Mouse (Mus musculus) MEL (cell line): ENCODE results near the gene Ppib. TPM values are rescaled to one million over a fixed set of nuclear protein-coding genes. Genes with fewer than 3 reads are reported as not detected.

ENCODE experiments used
- DNase-seq: peaks from one replicate; pipeline ENCODE4 v3.0.0; 2011; ENCODE audit warnings: low read depth, low spot score
- H3K27ac ChIP-seq: 2 replicates; pipeline ENCODE4 v1.5.1; 2012; ENCODE audit warnings: low read depth, mild to moderate bottlenecking, control low read depth, low read length, moderate library complexity; ENCODE audit not compliant: control insufficient read depth
- H3K27me3 ChIP-seq, 2 experiments: fragments of 150-350 bp in 1 of 2; sonication (generic) in 1 of 2; 2 replicates each; pipeline ENCODE4 v1.6.1; 2012; ENCODE audit warnings: low read length in 2 of 2, mild to moderate bottlenecking in 2 of 2, improper control_type of control experiment in 1 of 2, moderate library complexity in 1 of 2; ENCODE audit not compliant: insufficient read depth in 2 of 2, control insufficient read depth in 1 of 2
- H3K36me3 ChIP-seq, 2 experiments: 2 replicates each; pipeline ENCODE4 v1.6.1; 2012 to 2014; ENCODE audit warnings: low read length in 2 of 2, improper control_type of control experiment in 1 of 2, inconsistent platforms in 1 of 2, mild to moderate bottlenecking in 1 of 2; ENCODE audit not compliant: insufficient read depth in 2 of 2, control insufficient read depth in 1 of 2
- H3K4me1 ChIP-seq, 2 experiments: fragments of 150-350 bp in 1 of 2; sonication (generic) in 1 of 2; 2 replicates each; pipeline ENCODE4 v1.6.1; 2012; ENCODE audit warnings: low read length in 2 of 2, improper control_type of control experiment in 1 of 2, mild to moderate bottlenecking in 1 of 2; ENCODE audit not compliant: insufficient read depth in 2 of 2, control insufficient read depth in 1 of 2
- H3K4me3 ChIP-seq, 2 experiments: fragments of 150-350 bp in 1 of 2; sonication (generic) in 1 of 2; 2 replicates each; pipeline ENCODE4 v1.5.1; 2012; ENCODE audit warnings: low read depth in 2 of 2, low read length in 2 of 2, mild to moderate bottlenecking in 2 of 2, moderate library complexity in 2 of 2, control low read depth in 1 of 2, improper control_type of control experiment in 1 of 2; ENCODE audit not compliant: control insufficient read depth in 1 of 2, insufficient read depth in 1 of 2
- H3K79me2 ChIP-seq: 2 replicates; pipeline ENCODE4 v1.6.1; 2012; ENCODE audit warnings: mild to moderate bottlenecking, low read length, moderate library complexity; ENCODE audit not compliant: control insufficient read depth, poor library complexity, insufficient read depth
- H3K9ac ChIP-seq: 2 replicates; pipeline ENCODE4 v1.6.1; 2012; ENCODE audit warnings: low read depth, mild to moderate bottlenecking, control low read depth, low read length, moderate library complexity; ENCODE audit not compliant: control insufficient read depth, poor library complexity, severe bottlenecking
- H3K9me3 ChIP-seq: fragments of 150-350 bp; sonication (generic); replicated peaks from 2 replicates; pipeline ENCODE4 v1.6.1; 2012; ENCODE audit warnings: mild to moderate bottlenecking, low read length, improper control_type of control experiment, moderate library complexity; ENCODE audit not compliant: insufficient read depth
- BHLHE40 ChIP-seq: IDR thresholded peaks from 2 replicates; pipeline ENCODE4 v1.6.1; 2012; ENCODE audit warnings: low read depth, mild to moderate bottlenecking, inconsistent platforms, low read length, improper control_type of control experiment, borderline replicate concordance
- CHD2 ChIP-seq: IDR thresholded peaks from 2 replicates; pipeline ENCODE4 v1.6.1; 2011; ENCODE audit warnings: low read length, improper control_type of control experiment
- E2F4 ChIP-seq: IDR thresholded peaks from 2 replicates; pipeline ENCODE4 v1.6.1; 2011; ENCODE audit warnings: low read depth, low read length, improper control_type of control experiment, borderline replicate concordance
- ELF1 ChIP-seq: IDR thresholded peaks from 2 replicates; pipeline ENCODE4 v1.6.1; 2014; ENCODE audit warnings: low read depth, mild to moderate bottlenecking, inconsistent platforms, low read length, improper control_type of control experiment, moderate library complexity
- ETS1 ChIP-seq: IDR thresholded peaks from 2 replicates; pipeline ENCODE4 v1.6.1; 2012; ENCODE audit warnings: low read depth, mild to moderate bottlenecking, inconsistent platforms, low read length, improper control_type of control experiment, moderate library complexity
- GABPA ChIP-seq: IDR thresholded peaks from 2 replicates; pipeline ENCODE4 v1.6.1; 2012; ENCODE audit warnings: low read depth, mild to moderate bottlenecking, inconsistent platforms, low read length, improper control_type of control experiment, moderate library complexity
- HCFC1 ChIP-seq: IDR thresholded peaks from 2 replicates; pipeline ENCODE4 v1.6.1; 2012; ENCODE audit warnings: low read depth, mild to moderate bottlenecking, inconsistent platforms, low read length, improper control_type of control experiment, moderate library complexity
- MAFK ChIP-seq: IDR thresholded peaks from 2 replicates; pipeline ENCODE4 v1.6.1; 2011; ENCODE audit warnings: low read depth, mild to moderate bottlenecking, low read length, improper control_type of control experiment, borderline replicate concordance
- MAZ ChIP-seq: IDR thresholded peaks from 2 replicates; pipeline ENCODE4 v1.6.1; 2012; ENCODE audit warnings: low read depth, mild to moderate bottlenecking, inconsistent platforms, low read length, improper control_type of control experiment
- MYB ChIP-seq: IDR thresholded peaks from 2 replicates; pipeline ENCODE4 v1.6.1; 2011; ENCODE audit warnings: mild to moderate bottlenecking, low read depth, low read length, improper control_type of control experiment
- NELFE ChIP-seq: IDR thresholded peaks from 2 replicates; pipeline ENCODE4 v1.6.1; 2011; ENCODE audit warnings: low read depth, low read length, improper control_type of control experiment
- POLR2AphosphoS2 ChIP-seq: IDR thresholded peaks from 2 replicates; pipeline ENCODE4 v1.6.1; 2011; ENCODE audit warnings: low read length, improper control_type of control experiment
- POLR2AphosphoS5 ChIP-seq: IDR thresholded peaks from 2 replicates; pipeline ENCODE4 v1.6.1; 2012; ENCODE audit warnings: low read depth, borderline replicate concordance, mild to moderate bottlenecking, inconsistent platforms, low read length, moderate library complexity, mixed read lengths
- RCOR1 ChIP-seq: IDR thresholded peaks from 2 replicates; pipeline ENCODE4 v1.6.1; 2012; ENCODE audit warnings: low read depth, mild to moderate bottlenecking, inconsistent platforms, low read length, improper control_type of control experiment
- SIN3A ChIP-seq: IDR thresholded peaks from 2 replicates; pipeline ENCODE4 v1.6.1; 2012; ENCODE audit warnings: low read length, improper control_type of control experiment, inconsistent platforms
- SMC3 ChIP-seq: IDR thresholded peaks from 2 replicates; pipeline ENCODE4 v1.6.1; 2011; ENCODE audit warnings: low read depth, low read length, improper control_type of control experiment
- TAL1 ChIP-seq: IDR thresholded peaks from 2 replicates; pipeline ENCODE4 v1.6.1; 2012; ENCODE audit warnings: mild to moderate bottlenecking, inconsistent platforms, low read length, moderate library complexity, mixed read lengths
- TBP ChIP-seq: IDR thresholded peaks from 2 replicates; pipeline ENCODE4 v1.8.0; 2011; ENCODE audit warnings: low read depth, low read length, improper control_type of control experiment
- TCF12 ChIP-seq: IDR thresholded peaks from 2 replicates; pipeline ENCODE4 v1.6.1; 2014; ENCODE audit warnings: low read depth, mild to moderate bottlenecking, inconsistent platforms, low read length, improper control_type of control experiment, moderate library complexity
- USF1 ChIP-seq: IDR thresholded peaks from 2 replicates; pipeline ENCODE4 v1.6.1; 2014; ENCODE audit warnings: low read depth, mild to moderate bottlenecking, inconsistent platforms, low read length, improper control_type of control experiment, moderate library complexity
- USF2 ChIP-seq, 2 experiments: IDR thresholded peaks; 2 replicates each; pipeline ENCODE4 v1.6.1; 2011 to 2012; ENCODE audit warnings: improper control_type of control experiment in 2 of 2, low read length in 2 of 2, borderline replicate concordance in 1 of 2, inconsistent platforms in 1 of 2, low read depth in 1 of 2, mild to moderate bottlenecking in 1 of 2; ENCODE audit not compliant: insufficient read depth in 1 of 2
- ZC3H11A ChIP-seq: IDR thresholded peaks from 2 replicates; pipeline ENCODE4 v1.6.1; 2012; ENCODE audit warnings: low read depth, mild to moderate bottlenecking, inconsistent platforms, low read length, improper control_type of control experiment
- ZKSCAN1 ChIP-seq: IDR thresholded peaks from 2 replicates; pipeline ENCODE4 v1.6.1; 2012; ENCODE audit warnings: low read depth, mild to moderate bottlenecking, inconsistent platforms, low read length, improper control_type of control experiment, moderate library complexity
- ZMIZ1 ChIP-seq: IDR thresholded peaks from 2 replicates; pipeline ENCODE4 v1.6.1; 2012; ENCODE audit warnings: low read depth, mild to moderate bottlenecking, inconsistent platforms, low read length, improper control_type of control experiment, moderate library complexity
- ZNF384 ChIP-seq: IDR thresholded peaks from 2 replicates; pipeline ENCODE4 v1.6.1; 2012; ENCODE audit warnings: low read depth, mild to moderate bottlenecking, inconsistent platforms, low read length, improper control_type of control experiment
- polyA plus RNA-seq, 2 experiments: library from polyadenylated mRNA; stranded (reverse) in 1 of 2; unstranded in 1 of 2; fragments of >175 nt in 1 of 2; fragments of >200 nt in 1 of 2; gene quantifications; 2 replicates each; pipeline versions ENCODE4 v1.2.1 to v1.2.4; 2012; ENCODE audit warnings: low replicate concordance in 2 of 2, low read depth in 1 of 2; ENCODE audit not compliant: insufficient read length in 2 of 2, insufficient read depth in 1 of 2, missing spikeins in 1 of 2
- total RNA-seq: library from RNA; depleted of rRNA; stranded (reverse); fragments of 300-350 nt; gene quantifications from 2 replicates; pipeline ENCODE4 v1.2.3, GENCODE M21; 2012

Gene Ppib
- total and polyA plus RNA-seq, 3 experiments = 291 to 413 TPM; not detected in 1

DNA sequence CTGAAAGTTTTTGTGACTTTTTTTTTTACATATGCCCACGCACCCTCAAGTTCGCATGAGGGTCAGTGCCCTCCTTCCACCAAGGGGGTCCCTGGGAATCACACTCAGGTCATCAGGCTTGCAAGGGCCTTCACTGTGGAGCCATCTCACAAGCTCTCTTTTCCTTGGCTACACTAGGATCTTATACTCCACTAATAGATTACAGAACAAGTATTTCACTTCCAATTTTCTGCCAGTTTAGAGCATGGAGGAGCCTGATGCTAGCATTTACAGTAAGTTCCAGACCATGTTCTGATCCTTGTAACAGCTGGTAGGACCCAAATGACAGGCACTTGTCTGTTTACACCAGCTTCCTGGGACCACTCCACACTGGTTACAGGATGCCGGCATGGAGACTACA is 18.1 kb downstream of the Ppib start:
- Histone ChIP-seq H3K9me3 (no peaks in the 10 kb centered on the region), H3K36me3 (no peaks in the 10 kb centered on the region), H3K4me1 (no peaks in the 10 kb centered on the region)
- no peak for TF ChIP-seq BHLHE40
- TF ChIP-seq ZC3H11A = no peak
- TF ChIP-seq MYB = no peak
- TF ChIP-seq MAFK = no peak
- TF ChIP-seq POLR2AphosphoS2 = no peak
- no peak for TF ChIP-seq HCFC1
- no peak for TF ChIP-seq SMC3
- TF ChIP-seq SIN3A = no peak
- no peak for TF ChIP-seq POLR2AphosphoS5
- TF ChIP-seq ETS1 = no peak
- no peak for TF ChIP-seq ZMIZ1
- TF ChIP-seq RCOR1 = no peak
- TF ChIP-seq MAZ = no peak
- TF ChIP-seq, all 39 proteins: peak for 0
- Histone ChIP-seq H3K9ac (no peak overlapping the region), H3K27me3 (no peaks in the 10 kb centered on the region; a peak in 1 of 4 replicates), H3K4me3 (no peak overlapping the region), H3K27ac (no peak overlapping the region), H3K79me2 (no peaks in the 10 kb centered on the region)
- no peak for DNase-seq

DNA sequence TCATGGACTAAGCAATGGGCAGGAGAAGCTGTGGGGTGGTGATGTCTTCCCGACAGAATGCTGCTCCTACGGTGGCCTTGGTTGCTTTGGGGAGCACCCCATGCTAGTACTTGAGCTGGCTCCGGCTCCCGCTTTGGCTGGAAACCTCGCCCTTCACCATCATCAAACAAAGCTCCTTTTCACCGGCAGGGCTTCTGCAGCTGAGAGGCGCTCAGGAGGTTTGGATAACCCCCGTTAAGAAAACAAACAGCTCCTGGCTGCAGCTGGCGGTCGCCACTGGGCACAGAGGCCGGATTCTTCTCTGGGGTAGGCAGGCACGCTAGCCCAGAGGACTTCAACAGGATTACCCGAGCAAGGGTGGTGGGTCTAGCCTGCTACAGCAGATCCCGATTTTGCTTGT is 18.5 kb downstream of the Ppib start:
- TF ChIP-seq E2F4 = no peak
- no peak for TF ChIP-seq USF2 (IDR thresholded peaks at IDR 0.05; ENCODE audit: borderline replicate concordance in 1 of 2, insufficient read depth in 1 of 2, low read depth in 1 of 2, low read length in 2 of 2)
- no peak for TF ChIP-seq TCF12
- no peak for TF ChIP-seq ELF1
- TF ChIP-seq TBP = no peak
- no peak for TF ChIP-seq GABPA
- TF ChIP-seq ZKSCAN1 = no peak
- TF ChIP-seq POLR2AphosphoS5 = no peak
- no peak for TF ChIP-seq USF1
- no peak for TF ChIP-seq RCOR1
- TF ChIP-seq TAL1 = no peak
- no peak for TF ChIP-seq NELFE
- TF ChIP-seq ZNF384 = no peak
- no peak for TF ChIP-seq ETS1
- no peak for TF ChIP-seq CHD2
- TF ChIP-seq, all 39 proteins: peak for 0
- Histone ChIP-seq H3K9ac (no peak overlapping the region), H3K27me3 (no peaks in the 10 kb centered on the region; a peak in 1 of 4 replicates), H3K79me2 (no peaks in the 10 kb centered on the region), H3K27ac (no peak overlapping the region), H3K36me3 (no peaks in the 10 kb centered on the region), H3K4me3 (no peak overlapping the region), H3K9me3 (no peaks in the 10 kb centered on the region), H3K4me1 (no peaks in the 10 kb centered on the region)
- DNase-seq = no peak
